Mouse (Mus musculus): ENCODE measurements at regions not wholly inside any gene's neighbourhood (a gene's known extent, or its start where the extent isn't known, plus 50 kb on each side); places are given as distances from the start of the nearest gene placed in this dataset.

DNA sequence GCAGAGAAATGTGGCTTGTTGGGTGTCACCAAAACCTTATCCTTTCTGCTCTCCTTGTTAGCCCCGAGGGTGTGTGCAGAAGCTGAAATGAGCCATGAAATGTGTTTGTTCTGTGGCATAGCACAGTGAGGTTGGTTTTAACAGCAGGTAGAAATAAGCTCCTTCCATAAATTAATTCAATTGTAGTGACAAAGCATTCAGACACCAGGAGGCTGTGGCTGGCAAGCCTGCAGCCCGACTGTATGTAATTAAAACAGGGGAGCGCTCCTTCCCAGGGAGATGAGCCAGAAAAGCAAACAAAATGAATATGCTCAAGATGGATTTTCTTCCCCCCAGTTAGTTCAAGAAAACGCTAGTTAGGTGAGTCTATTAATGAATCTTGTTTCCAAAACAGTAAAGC lies 341.1 kb upstream of the Trpc7 start:
- ATAC-seq (ENCODE audit: low FRiP score) (no peak), DNase-seq (ENCODE audit: low spot score, missing footprints) (peak; percentile 76)
- H3K36me3 ChIP-seq (ENCODE audit: control insufficient read depth, insufficient read depth, low read length): no peaks in the 10 kb centered on the region
- H3K4me2 ChIP-seq: no peak overlapping the region
- no peak overlapping the region for H3K4me3 ChIP-seq (ENCODE audit: low read depth, low read length)
- H3K9ac ChIP-seq (ENCODE audit: low read length): no peak overlapping the region
- no peaks in the 10 kb centered on the region for H3K9me3 ChIP-seq (ENCODE audit: control insufficient read depth, low read length)
- H3K4me1 ChIP-seq (ENCODE audit: control insufficient read depth, insufficient read depth, low read length): no peaks in the 10 kb centered on the region
- no peaks in the 10 kb centered on the region for H3K27me3 ChIP-seq (ENCODE audit: control insufficient read depth, insufficient read depth, low read length)
- no peak overlapping the region for H3K27ac ChIP-seq (ENCODE audit: low read depth, low read length)
- WGBS: 32% methylated on average over 4 of the region's 4 CpGs

DNA sequence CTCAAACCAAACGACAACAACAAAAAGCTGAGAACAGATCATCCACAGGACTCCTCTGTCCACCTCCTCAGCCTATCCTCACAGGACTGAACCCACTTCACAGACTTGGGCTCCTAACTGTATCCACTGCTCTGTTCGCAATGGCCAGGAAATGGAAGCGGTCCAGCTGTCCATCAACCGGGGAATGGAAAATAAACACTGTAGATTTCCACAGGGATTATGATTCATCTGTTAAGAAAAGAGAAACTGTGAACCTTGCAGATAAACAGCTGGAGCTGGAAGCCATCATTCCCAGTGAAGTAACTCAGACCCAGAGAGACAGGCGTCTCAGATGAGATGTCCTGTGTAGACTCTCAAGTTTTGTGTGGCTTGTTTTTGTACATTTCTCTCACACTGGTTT lies 340.4 kb upstream of the Trpc7 start:
- no peak for ATAC-seq (ENCODE audit: low FRiP score)
- 82% methylated on average over 5 of the region's 5 CpGs for WGBS
- Histone ChIP-seq H3K36me3 (ENCODE audit: control insufficient read depth, insufficient read depth, low read length) (no peaks in the 10 kb centered on the region), H3K4me1 (ENCODE audit: control insufficient read depth, insufficient read depth, low read length) (no peaks in the 10 kb centered on the region), H3K9me3 (ENCODE audit: control insufficient read depth, low read length) (no peaks in the 10 kb centered on the region), H3K4me3 (ENCODE audit: low read depth, low read length) (no peak overlapping the region), H3K4me2 (no peak overlapping the region), H3K27ac (ENCODE audit: low read depth, low read length) (no peak overlapping the region), H3K9ac (ENCODE audit: low read length) (no peak overlapping the region), H3K27me3 (ENCODE audit: control insufficient read depth, insufficient read depth, low read length) (no peaks in the 10 kb centered on the region)
- DNase-seq (ENCODE audit: low spot score, missing footprints): peak; percentile 82

- H3K27ac ChIP-seq (ENCODE audit: low read depth, low read length): no peak overlapping the region
- no peaks in the 10 kb centered on the region for H3K4me1 ChIP-seq (ENCODE audit: control insufficient read depth, insufficient read depth, low read length)
- DNase-seq (ENCODE audit: low spot score, missing footprints) (no peak), ATAC-seq (ENCODE audit: low FRiP score) (no peak)
- H3K4me2 ChIP-seq: no peak overlapping the region
- H3K9ac ChIP-seq (ENCODE audit: low read length): no peak overlapping the region
- H3K9me3 ChIP-seq (ENCODE audit: control insufficient read depth, low read length): no peaks in the 10 kb centered on the region
- WGBS: 88% methylated on average over 5 of the region's 5 CpGs
- H3K27me3 ChIP-seq (ENCODE audit: control insufficient read depth, insufficient read depth, low read length): no peaks in the 10 kb centered on the region
- H3K36me3 ChIP-seq (ENCODE audit: control insufficient read depth, insufficient read depth, low read length): no peaks in the 10 kb centered on the region
- no peak overlapping the region for H3K4me3 ChIP-seq (ENCODE audit: low read depth, low read length)
Measured at GRCm38 (mm10) chr13:57232906-57233305, 337.1 kb upstream of the Trpc7 start.

- no peak overlapping the region for H3K9ac ChIP-seq (ENCODE audit: low read length)
- ATAC-seq (ENCODE audit: low FRiP score): no peak
- no peak overlapping the region for H3K4me2 ChIP-seq
- H3K4me3 ChIP-seq (ENCODE audit: low read depth, low read length): no peak overlapping the region
- H3K27me3 ChIP-seq (ENCODE audit: control insufficient read depth, insufficient read depth, low read length): no peaks in the 10 kb centered on the region
- 81% methylated on average over 3 of the region's 3 CpGs for WGBS
- no peak overlapping the region for H3K27ac ChIP-seq (ENCODE audit: low read depth, low read length)
- no peaks in the 10 kb centered on the region for H3K36me3 ChIP-seq (ENCODE audit: control insufficient read depth, insufficient read depth, low read length)
- H3K9me3 ChIP-seq (ENCODE audit: control insufficient read depth, low read length): no peaks in the 10 kb centered on the region
- H3K4me1 ChIP-seq (ENCODE audit: control insufficient read depth, insufficient read depth, low read length): no peaks in the 10 kb centered on the region
- peak; percentile 39 for DNase-seq (ENCODE audit: low spot score, missing footprints)
Measured at GRCm38 (mm10) chr13:57231666-57232065, 335.9 kb upstream of the Trpc7 start.

DNA sequence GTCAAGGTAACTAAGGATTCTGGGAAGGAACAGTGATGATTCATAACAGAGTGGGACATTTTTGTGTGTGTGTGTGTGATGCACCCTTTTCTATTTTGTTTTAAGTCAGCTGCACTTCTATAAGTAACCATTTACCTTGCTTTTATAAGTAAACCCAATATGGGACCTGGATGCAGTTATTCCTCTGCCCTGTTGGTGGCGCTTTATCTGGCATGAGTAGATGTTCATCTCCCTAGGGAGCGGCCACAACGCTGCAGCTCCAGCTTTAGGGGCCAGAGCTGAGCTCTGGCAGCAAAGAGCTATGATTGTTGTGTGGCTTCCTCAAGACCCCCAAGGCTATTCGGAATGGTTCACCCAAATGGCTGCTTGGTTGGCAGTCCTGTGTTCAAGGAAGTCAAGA lies 334.5 kb upstream of the Trpc7 start:
- no peak for ATAC-seq (ENCODE audit: low FRiP score)
- H3K36me3 ChIP-seq (ENCODE audit: control insufficient read depth, insufficient read depth, low read length): no peaks in the 10 kb centered on the region
- no peaks in the 10 kb centered on the region for H3K4me1 ChIP-seq (ENCODE audit: control insufficient read depth, insufficient read depth, low read length)
- H3K9ac ChIP-seq (ENCODE audit: low read length): no peak overlapping the region
- DNase-seq (ENCODE audit: low spot score, missing footprints): peak; percentile 73
- H3K4me2 ChIP-seq: no peak overlapping the region
- H3K27me3 ChIP-seq (ENCODE audit: control insufficient read depth, insufficient read depth, low read length): no peaks in the 10 kb centered on the region
- no peak overlapping the region for H3K4me3 ChIP-seq (ENCODE audit: low read depth, low read length)
- no peaks in the 10 kb centered on the region for H3K9me3 ChIP-seq (ENCODE audit: control insufficient read depth, low read length)
- no peak overlapping the region for H3K27ac ChIP-seq (ENCODE audit: low read depth, low read length)
- 61% methylated on average over 4 of the region's 4 CpGs for WGBS

GRCm38 (mm10) chr13:57221092-57221491 lies 325.3 kb upstream of the Trpc7 start:
- Histone ChIP-seq H3K27me3 (ENCODE audit: control insufficient read depth, insufficient read depth, low read length) (no peaks in the 10 kb centered on the region), H3K4me3 (ENCODE audit: low read depth, low read length) (no peak overlapping the region), H3K9ac (ENCODE audit: low read length) (no peak overlapping the region), H3K9me3 (ENCODE audit: control insufficient read depth, low read length) (no peaks in the 10 kb centered on the region), H3K27ac (ENCODE audit: low read depth, low read length) (no peak overlapping the region), H3K4me1 (ENCODE audit: control insufficient read depth, insufficient read depth, low read length) (peaks cover 4% of the 10 kb centered on the region), H3K36me3 (ENCODE audit: control insufficient read depth, insufficient read depth, low read length) (no peaks in the 10 kb centered on the region), H3K4me2 (no peak overlapping the region)
- ATAC-seq (ENCODE audit: low FRiP score): no peak
- no peak for DNase-seq (ENCODE audit: low spot score, missing footprints)
- 60% methylated on average over 8 of the region's 8 CpGs for WGBS

DNA sequence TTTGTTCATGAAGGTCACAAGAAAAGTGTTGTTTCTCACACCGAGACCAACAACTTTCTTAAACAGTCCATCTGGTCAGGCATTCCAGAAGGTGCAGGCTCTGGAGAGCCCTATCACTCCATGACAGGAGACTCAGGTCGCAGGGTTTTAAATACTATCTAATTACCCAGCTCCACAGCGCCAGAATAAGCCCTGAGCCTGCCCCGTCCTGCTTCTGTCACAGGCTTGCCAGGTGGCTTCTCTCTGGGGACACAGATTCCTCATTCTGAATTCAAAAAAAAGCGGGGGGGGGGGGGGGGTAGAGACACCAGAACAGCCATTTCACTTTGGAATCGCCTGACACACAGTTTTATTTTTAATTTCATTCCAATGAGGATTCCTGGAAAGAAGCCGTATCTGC lies 320.4 kb upstream of the Trpc7 start:
- H3K9me3 ChIP-seq (ENCODE audit: control insufficient read depth, low read length): no peaks in the 10 kb centered on the region
- H3K9ac ChIP-seq (ENCODE audit: low read length): no peak overlapping the region
- H3K27ac ChIP-seq (ENCODE audit: low read depth, low read length): 0 out of 2 replicates have a peak overlapping the region, but pooled peaks have one; percentile 22
- peak; percentile 86 for DNase-seq (ENCODE audit: low spot score, missing footprints)
- H3K4me2 ChIP-seq: no peak overlapping the region
- H3K4me3 ChIP-seq (ENCODE audit: low read depth, low read length): no peak overlapping the region
- peaks cover 11% of the 10 kb centered on the region for H3K4me1 ChIP-seq (ENCODE audit: control insufficient read depth, insufficient read depth, low read length)
- H3K27me3 ChIP-seq (ENCODE audit: control insufficient read depth, insufficient read depth, low read length): no peaks in the 10 kb centered on the region
- 20% methylated on average over 7 of the region's 7 CpGs for WGBS
- no peaks in the 10 kb centered on the region for H3K36me3 ChIP-seq (ENCODE audit: control insufficient read depth, insufficient read depth, low read length)
- 0 out of 2 replicates have a peak, but pooled peaks have one; percentile 24 for ATAC-seq (ENCODE audit: low FRiP score)

DNA sequence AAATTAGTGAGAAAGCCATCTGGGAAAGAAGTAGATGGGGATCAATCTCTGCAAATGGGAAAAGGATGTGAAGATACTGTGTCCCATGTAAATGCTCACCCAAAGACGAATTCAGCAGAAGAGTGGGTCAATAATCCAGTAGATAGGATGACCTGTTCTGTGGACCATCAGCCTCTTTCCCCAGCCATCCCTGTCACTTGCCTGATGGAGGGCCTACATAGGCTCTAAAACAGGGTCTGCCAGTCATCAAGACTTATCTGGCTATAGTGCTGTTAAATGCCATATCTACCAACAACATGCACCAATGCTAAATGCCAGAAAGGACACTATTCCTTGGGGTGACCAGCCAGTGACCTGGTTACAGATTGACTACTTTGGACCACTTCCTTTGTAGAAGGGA lies 316.5 kb upstream of the Trpc7 start:
- no peak overlapping the region for H3K4me3 ChIP-seq (ENCODE audit: low read depth, low read length)
- H3K27ac ChIP-seq (ENCODE audit: low read depth, low read length): no peak overlapping the region
- H3K9me3 ChIP-seq (ENCODE audit: control insufficient read depth, low read length): no peaks in the 10 kb centered on the region
- no peak for ATAC-seq (ENCODE audit: low FRiP score)
- H3K9ac ChIP-seq (ENCODE audit: low read length): no peak overlapping the region
- peak; percentile 64 for DNase-seq (ENCODE audit: low spot score, missing footprints)
- WGBS: 87% methylated on average over 1 of the region's 1 CpGs
- peaks cover 11% of the 10 kb centered on the region for H3K4me1 ChIP-seq (ENCODE audit: control insufficient read depth, insufficient read depth, low read length)
- H3K36me3 ChIP-seq (ENCODE audit: control insufficient read depth, insufficient read depth, low read length): no peaks in the 10 kb centered on the region
- no peak overlapping the region for H3K4me2 ChIP-seq
- no peaks in the 10 kb centered on the region for H3K27me3 ChIP-seq (ENCODE audit: control insufficient read depth, insufficient read depth, low read length)

DNA sequence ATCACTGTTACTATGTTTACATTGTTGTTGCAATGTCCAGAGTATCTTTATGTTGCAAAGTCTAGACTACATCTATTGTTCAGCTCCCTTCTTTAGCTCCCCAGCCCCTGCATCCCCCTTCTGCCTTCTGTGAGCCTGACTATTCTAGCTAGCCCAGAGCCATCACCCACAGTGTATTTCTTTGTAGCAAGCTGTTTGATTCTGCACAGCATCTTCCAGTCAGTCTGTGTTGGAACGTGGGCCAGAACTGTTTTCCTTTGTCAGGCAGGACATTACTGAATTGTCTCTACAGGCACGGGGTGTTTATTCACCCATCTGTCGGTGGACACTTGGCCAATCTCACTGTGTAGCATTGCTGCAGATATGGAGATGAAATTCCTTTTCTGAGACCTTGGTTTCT lies 295.4 kb upstream of the Trpc7 start:
- no peak for ATAC-seq (ENCODE audit: low FRiP score)
- no peak overlapping the region for H3K4me2 ChIP-seq
- 74% methylated on average over 3 of the region's 3 CpGs for WGBS
- no peak overlapping the region for H3K27ac ChIP-seq (ENCODE audit: low read depth, low read length)
- H3K4me3 ChIP-seq (ENCODE audit: low read depth, low read length): no peak overlapping the region
- no peaks in the 10 kb centered on the region for H3K9me3 ChIP-seq (ENCODE audit: control insufficient read depth, low read length)
- no peaks in the 10 kb centered on the region for H3K27me3 ChIP-seq (ENCODE audit: control insufficient read depth, insufficient read depth, low read length)
- no peak overlapping the region for H3K9ac ChIP-seq (ENCODE audit: low read length)
- no peaks in the 10 kb centered on the region for H3K36me3 ChIP-seq (ENCODE audit: control insufficient read depth, insufficient read depth, low read length)
- DNase-seq (ENCODE audit: low spot score, missing footprints): no peak
- H3K4me1 ChIP-seq (ENCODE audit: control insufficient read depth, insufficient read depth, low read length): peaks cover 8% of the 10 kb centered on the region; the same call in 1 of the 2 replicates

DNA sequence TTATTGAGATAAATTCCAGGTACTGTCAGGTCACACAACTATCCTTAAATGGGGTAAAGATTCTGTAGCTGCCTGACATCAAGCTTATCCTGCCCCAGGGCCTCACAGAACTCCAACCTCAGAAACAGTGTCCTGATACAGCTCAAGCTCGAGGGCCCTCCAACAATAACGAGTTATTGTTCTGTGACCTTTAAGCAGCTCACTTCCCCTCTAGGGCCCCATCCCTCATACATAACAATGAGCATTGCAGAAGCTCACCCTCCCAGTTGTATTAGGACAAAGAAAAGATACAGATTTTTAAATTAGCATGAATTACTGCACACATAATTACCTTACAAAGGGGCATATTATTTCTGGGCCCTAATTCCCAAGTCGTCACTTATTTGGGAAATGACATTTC lies 293.5 kb upstream of the Trpc7 start:
- Histone ChIP-seq H3K9me3 (ENCODE audit: control insufficient read depth, low read length) (no peaks in the 10 kb centered on the region), H3K4me3 (ENCODE audit: low read depth, low read length) (no peak overlapping the region), H3K9ac (ENCODE audit: low read length) (no peak overlapping the region), H3K27ac (ENCODE audit: low read depth, low read length) (no peak overlapping the region), H3K4me2 (no peak overlapping the region), H3K4me1 (ENCODE audit: control insufficient read depth, insufficient read depth, low read length) (peaks cover 8% of the 10 kb centered on the region; the same call in 1 of the 2 replicates), H3K36me3 (ENCODE audit: control insufficient read depth, insufficient read depth, low read length) (no peaks in the 10 kb centered on the region), H3K27me3 (ENCODE audit: control insufficient read depth, insufficient read depth, low read length) (no peaks in the 10 kb centered on the region)
- peak; percentile 86 for DNase-seq (ENCODE audit: low spot score, missing footprints)
- 14% methylated on average over 3 of the region's 3 CpGs for WGBS
- no peak for ATAC-seq (ENCODE audit: low FRiP score)

Data from midbrain, embryonic 11.5 days (tissue).